Mouse (Mus musculus) cerebellum, adult 9-10 months (tissue): ENCODE results near the gene Plxdc1.
A peak's percentile ranks its signal among the peaks of the same experiment; 100 is the strongest.

ENCODE experiments used
- DNase-seq: peaks from one replicate; pipeline ENCODE4 v3.0.0; 2022

Plxdc1 gene

DNA sequence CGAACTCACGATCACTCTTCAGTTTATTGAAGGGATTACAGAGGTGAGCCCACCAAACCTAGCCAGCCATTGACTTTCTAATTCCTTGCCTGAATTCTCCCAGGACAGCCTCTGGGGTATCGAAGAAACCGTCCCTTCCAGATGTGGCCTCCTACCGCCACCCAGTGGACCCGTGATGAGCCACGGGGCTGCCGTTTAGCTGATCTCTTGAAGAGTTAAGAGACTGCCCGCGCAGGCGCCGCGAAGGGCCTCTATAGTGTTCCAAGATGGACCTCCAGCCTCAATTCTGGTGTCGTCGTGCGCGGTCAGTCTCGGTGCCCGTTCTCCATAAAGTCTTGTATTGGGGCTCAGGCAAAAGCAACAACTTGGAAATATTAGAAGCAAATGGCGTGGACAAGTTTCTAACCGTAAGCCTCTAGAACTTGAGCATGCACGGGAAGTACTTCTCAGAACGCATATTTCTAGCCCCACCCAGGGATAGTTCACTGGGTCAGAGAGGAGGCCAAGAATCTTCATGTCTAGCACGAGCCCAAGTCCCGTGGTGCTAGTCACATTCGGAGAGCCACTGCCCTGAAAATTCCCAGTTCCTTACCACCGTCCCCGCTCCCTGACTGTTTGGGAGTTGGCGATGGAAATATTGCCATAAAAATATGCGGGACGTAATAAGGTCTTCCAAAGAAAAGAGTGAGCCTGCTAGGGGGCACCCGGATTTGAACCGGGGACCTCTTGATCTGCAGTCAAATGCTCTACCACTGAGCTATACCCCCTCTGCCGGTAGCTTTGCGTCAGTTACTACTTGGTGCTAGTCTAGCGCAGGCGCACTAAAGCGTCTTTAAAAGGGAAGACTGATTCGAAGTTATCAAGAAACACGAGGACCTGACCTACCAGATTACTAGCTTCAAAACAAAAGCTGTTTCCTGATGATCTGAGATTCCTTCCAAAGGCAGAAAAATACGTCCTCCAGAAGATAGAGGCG is 1.6 kb upstream of the Plxdc1 start:
- DNase-seq = peak; percentile 97

DNA sequence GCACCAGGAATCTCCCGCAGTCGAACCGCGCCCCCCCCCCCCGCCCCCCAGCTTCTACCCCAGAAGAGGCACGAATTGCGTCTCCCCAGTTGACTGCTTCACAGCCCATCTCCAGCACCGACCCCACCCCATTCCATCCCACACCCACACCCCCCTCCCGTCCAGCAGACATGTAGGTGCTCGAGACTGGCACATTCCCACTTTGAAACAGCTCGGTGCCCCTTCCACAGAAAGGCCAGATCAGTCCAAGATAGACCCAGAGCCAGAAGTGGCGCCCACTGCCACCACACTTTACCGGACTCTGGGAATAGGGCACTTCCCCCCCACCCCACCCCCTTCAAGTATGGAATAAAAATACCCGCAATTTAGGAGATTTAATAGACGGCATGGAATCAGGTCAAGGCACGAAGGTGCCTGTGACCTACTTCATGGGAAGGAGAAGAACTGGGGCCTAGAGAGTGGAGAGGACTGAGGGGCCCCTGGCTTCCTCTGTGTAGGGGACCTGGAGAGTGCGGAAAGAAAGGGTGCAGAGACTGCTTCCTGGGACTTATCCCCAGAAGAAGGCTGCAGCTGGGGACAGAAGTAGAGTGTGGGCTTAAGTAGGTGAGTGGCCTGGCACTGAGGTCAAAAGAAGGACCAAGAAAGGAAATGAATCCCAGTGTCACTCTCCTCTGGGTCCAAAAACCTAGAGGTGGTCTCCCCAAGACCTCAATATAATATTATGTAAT is 658 bp upstream of the Plxdc1 start:
- DNase-seq = no peak

DNA sequence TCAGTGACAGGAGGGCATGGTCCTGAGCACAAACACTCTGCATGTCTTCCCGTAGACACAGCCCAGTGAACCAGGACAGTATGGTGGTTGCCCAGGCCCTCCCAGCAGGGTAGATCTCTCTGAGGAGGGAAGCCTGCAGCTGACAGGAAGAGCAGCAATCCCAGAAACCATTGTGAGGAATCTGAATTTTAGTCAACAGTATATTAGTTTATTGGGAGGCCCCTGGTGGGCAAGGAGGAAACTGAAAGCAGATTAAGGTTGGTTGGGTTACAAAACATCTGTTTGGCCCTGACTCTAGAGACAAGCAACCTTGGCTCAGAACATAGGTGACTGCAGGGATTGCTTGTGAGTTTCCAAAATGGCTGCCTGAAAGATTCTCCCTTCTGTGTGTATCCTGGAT is 2.3 kb downstream of the Plxdc1 start:
- no peak for DNase-seq

DNA sequence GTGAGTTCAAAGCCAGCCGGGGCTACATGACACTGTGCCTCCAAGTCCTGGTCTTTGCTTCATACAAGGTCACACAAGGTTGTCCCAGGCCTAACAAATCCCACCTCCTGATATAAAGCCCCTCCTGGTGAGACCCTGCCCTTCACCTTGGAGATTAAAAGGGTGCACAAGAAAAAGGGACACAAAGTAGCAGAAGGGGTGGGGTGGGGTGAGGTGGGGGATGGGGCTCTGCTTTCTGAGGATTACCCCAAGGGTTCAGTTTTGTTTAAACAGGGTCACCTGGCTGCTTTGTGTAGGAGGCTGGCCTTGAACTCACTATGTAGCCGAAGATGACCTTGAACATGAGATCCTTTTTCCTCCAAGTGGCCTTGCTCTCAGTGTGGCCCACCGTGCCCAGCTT is 2.7 kb downstream of the Plxdc1 start:
- DNase-seq = no peak

DNA sequence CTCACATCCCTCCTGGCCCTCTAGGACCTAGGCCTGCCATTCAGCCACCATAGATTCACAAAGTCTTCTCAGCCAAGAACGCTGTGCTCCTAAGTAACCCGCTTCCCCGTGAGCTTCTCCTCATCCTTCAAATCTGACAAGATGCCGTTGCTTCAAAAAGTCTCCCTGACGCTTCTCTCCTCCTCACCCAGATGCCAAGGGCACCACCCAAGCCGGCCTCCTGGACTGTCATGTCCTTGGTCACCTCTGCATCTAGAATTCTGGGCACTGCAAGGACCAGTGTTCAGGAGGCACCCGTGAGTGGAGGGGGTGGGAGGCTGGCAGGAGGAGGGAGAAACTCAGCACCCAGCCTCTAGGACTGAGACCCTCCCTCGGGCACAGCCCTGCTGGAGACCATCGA is 3.5 kb downstream of the Plxdc1 start:
- no peak for DNase-seq

DNA sequence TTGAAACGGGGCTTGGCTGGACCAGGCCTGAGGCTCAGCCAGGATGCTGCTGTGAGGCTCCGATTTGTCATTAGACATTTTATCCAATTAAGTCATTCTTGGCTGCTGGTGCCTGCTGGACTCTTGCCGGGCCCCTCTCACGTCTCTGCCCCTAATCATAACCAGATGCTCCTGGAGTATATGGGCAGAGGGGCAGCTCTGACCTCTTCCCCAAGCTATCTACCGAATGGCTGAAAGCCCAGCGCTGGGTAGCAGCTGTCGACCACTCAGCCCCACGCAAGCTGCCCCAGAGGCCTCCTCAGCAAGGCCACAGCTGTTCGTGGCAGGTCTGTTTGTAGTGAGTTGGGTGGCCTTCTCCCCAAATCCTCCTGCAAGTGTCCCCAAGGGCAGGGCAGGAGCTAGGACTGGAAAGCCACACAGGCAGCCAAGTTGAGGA is 5.7 kb downstream of the Plxdc1 start:
- DNase-seq = no peak

DNA sequence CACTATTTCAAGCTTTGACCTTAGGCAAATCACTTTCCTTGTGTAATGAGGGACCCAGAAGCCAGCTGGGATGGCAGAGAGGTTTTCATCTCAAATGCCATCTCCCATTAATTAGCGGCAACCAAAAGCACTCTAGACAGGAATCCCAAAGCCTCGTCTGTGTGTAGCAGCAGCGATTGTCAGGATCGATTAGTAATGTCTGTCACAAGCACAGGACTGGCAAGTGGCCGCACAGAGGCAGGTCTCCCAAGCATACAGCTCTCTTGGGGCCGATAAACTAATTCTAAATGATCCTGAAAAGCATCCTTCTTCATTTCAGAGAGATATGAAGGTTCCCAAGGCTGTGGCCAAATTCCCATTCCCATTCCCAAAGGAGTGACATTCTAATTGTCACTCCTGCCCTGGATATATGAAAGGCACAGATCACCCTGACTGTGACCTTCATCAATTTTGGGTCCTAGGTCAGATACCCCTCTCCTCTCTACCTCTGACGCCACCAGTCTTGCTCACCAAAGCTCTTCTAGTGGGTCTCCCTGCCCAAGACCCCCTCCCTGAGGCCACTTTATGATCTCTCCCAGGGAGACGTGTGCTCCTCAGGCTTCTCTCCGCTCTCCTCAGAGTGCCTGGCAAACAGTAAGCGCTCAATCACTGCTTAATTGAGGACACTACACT is 6.3 kb downstream of the Plxdc1 start:
- no peak for DNase-seq

DNA sequence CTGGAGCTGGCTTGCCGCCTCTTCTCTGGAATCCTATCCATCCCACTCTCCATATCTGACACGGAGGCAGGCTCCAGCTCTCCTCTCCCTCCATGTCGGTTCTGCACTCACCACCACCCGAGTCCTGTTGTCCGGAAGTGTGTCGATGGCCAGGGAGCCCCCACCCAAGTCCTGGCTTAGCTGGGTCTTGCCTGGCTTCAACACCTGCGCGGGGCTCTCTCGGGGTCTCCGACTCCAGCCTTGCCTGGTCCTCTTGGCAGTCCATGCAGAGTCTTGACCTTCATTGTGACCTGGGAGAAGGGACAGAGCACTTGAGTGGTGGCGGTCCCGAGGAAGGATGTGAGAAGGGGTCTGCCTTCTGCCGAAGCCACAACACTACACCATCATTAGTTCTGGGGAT is 7.9 kb downstream of the Plxdc1 start:
- no peak for DNase-seq

DNA sequence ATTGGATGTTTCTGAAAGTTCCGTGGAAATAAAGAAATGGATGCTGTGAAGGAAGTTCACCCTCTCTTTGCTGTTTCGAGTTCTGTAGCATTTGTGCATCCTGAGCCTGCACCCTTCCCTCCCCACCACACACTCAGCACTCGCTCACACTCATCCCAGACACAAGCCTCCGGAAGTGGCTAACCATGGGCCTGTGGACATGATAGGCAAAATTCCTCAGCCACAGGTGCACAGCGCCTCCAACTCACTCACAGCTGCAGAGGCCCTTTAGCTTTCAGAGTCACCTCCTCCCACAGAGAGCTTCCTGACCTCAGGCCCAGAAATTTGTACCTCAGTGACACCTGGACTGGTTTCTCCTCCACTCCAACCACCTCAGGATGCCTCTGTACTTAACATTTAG is 8.4 kb downstream of the Plxdc1 start:
- no peak for DNase-seq

DNA sequence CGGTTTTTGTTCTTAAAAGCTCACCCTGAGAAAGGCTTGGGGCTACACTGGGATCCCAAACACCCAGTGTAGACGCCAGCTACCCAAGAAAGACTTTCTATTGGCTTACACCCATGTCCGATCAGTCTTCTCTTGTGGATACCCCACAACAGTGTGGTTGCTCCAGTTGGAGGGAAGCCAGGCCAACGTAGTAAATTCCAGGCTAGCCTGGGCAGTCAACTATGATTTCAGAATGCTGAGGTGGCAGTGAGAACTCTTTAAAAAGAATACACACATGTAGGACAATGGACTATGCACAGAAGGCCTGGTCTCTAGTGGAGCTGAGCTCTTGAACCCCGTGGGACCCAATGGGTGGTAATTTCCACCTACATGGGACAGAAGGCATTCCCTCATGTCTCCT is 11.5 kb downstream of the Plxdc1 start:
- no peak for DNase-seq

DNA sequence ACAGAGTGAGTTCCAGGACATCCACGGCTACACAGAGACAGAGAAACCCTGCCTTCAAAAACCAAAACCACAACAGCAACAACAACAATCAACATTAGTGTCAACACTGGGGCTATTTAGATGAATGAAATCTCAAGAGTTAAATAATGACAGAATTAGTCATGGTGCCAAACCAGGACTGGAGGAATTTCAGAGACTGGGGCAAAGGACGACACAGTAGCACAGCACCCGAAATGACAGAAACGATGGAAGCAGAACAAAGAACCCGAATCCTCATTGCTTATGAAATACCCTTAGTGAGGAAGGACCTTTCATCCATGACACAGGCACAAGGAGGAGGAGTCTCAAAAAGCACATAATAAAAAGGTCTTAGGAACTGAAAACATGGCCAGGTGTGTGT is 12.1 kb downstream of the Plxdc1 start:
- DNase-seq = no peak

DNA sequence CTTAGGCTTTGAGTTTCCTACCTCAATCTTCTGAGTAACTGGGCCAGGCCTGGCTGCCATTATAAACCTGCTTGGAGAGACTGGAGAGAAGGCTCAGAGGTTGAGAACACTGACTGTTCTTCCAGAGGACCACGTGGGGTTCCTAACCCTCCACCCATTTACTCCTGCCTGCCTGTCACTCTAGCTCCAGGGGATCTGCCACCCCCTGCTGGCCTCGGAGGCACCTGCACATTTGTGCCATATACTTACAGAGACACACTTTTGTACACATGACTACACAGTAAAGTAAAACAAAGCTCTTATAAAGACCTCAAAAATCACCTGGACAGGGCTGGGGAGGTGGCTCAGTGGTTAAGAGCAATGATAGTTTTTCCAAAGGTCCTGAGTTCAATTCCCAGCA is 13.8 kb downstream of the Plxdc1 start:
- no peak for DNase-seq

DNA sequence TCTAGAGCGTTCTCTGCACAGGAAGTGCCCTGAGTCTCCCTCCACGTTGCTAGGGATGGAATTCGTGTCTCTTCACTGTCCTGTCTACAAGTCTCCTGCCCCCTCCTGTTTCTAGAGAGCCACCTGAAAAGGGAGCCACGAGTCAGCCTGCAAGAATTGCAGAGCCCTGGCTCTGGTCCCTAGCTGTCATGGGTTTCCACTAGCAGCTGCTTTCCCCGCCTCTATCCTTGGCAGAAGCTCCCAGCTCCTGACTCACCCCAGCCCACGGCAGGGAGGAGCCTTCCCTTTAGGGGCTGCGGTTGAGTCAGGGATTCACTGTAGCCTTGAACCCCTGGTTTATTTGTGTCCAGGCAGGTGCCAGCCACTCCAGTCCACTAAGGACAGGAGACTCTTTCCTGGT is 15.0 kb downstream of the Plxdc1 start:
- no peak for DNase-seq

DNA sequence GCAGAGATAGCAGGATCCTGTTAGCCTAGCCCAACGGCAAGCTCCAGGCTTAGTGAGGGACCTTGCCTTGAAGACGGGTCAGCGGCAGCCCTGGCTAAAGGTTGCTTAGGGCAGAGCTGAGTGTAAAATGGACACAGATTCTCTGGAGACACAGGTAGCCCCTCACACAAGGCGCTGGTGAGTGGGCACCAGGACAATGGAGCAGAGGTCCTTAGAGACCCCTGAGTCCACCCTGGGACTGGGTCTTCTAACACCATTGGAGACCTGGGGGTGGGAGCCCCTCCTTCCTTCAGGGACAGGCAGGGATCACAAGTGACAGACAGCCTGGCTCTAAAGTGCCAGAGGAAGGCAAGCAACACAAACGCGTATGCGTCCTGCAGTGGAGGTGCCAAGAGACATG is 15.5 kb downstream of the Plxdc1 start:
- no peak for DNase-seq

DNA sequence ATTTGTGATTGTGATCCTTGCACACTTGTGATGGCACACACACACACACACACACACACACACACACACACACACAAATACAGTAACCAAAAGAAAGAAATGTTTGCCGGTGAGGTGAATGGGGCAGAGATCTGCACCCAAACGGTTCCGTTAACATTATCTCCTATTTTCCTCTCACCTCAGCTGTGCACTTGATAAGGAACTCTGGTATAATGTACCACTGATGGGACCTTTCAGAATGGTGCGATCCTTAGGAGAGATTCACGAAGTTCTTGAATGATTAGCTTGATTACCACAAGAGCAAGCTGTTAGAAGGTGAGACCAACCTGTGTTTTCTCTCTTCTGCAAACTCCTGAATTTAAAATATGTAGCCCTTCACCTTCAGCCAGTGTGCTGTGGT is 17.9 kb downstream of the Plxdc1 start:
- DNase-seq = no peak

DNA sequence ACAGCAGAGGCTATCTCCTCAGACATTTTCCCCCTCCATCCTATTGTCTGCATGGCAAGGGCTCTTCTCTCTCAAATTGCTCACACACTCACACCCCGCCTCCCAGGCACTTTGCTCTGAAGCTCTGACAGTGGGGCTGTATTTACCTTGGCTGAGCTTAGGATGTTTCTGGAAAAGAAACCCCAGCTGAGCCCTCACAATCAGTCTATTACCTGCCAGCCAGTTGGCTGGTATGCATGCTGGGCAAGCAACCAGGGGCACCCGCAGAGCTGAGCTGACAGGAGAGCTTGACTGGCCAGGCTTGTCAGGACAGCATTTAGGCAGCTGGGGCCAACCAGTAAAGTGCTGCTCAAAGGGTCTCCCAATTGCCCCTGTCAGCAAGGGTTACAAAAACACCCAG is 19.1 kb downstream of the Plxdc1 start:
- no peak for DNase-seq

DNA sequence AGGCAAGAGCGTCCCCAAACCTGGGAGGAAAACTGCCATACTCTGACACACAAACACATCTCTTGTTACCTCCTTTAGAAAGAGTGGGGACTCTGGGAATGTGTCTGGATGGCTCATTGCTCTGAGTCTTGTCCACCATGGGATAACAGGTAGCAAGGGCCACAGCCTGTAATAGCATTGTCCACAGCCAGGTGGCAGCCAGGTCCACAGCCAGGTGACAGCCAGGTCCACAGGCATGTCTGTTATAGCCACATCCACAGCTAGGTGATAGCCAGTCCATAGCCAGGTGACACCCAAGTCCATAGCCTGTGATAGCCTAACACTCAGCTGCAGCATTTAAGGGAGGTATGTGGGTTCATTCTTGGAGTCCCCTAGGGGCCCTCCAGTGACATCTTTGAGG is 25.3 kb downstream of the Plxdc1 start:
- peak; percentile 48 for DNase-seq

DNA sequence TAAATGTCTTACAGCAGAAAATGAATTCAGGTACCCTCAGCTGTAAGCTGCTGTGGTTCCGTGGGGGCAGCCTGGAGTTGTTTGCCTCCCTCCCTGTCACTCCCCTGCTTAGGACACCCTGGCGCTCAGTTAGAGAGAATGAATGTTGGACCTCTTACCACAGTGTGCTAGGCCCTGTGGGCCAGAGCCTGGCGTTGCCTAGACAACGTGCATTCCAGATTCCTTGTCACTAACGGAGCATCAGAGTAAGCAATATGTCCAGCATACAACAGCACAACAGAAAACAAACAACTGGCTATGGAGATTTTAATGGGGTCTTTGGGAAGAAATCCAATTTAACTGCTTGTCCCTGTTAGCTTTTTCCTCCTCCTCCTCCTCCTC is 27.0 kb downstream of the Plxdc1 start:
- DNase-seq = no peak

DNA sequence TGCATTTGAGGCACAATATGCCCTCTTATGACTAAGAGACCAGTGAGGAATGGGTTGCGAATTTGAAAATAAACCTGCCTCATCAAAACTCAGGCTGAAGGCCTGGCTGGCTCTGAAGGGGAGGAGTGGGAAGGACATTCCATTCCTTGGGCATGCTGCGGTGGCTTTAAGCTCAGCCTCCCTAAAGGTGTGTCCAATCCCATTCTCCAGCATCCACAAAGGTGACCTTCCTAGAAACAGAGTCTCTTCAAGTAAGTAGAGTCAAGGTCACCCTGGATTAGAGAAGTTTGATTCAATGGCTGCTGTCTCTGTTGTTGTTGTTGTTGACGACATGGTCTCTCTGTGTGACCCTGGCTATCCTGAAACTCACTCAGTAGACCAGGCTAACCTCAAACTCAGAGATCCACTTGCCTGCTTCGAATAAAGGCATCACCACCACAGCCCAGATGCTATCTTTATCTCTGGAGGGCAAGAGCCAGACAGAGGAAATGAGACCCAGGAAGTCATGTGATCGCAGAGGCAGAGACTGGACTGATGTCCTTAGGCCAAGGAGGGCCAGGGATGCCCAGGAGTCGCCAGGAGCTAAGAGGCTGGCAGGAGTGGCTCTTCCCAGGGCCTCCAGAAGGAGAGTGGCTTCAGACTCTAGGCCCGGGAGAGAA is 27.5 kb downstream of the Plxdc1 start:
- no peak for DNase-seq

DNA sequence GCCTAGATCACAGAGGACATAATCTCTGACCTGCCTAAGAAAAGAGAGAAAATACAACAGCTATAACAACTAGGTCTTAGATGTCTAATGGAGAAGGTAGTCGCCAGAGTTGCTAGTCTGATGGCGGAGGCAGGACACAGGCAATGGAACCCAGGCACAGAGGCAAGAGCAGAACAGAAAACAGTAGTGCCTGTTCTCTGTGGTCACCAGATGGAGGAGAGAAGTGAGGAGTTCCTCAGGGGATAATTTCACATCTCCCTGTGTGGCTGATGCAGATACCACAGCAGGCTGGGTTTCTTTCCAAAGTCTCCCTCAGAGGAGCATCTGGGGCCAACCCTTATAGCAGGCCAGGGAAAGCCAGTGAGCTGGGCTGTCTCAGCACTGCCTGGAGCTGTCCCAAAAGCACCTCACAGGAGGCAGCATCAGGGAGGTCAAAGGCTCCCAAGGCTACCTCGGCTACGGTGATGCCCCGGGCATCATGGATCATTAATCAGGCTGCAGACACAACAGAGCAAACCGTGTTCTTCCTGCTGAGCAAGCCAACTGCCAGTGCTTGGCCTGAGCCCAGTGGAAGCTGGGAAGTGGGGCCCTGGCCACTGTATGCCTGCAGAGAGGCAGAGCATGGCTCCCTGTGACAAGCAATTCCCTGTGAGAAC is 29.2 kb downstream of the Plxdc1 start:
- peak; percentile 87 for DNase-seq

DNA sequence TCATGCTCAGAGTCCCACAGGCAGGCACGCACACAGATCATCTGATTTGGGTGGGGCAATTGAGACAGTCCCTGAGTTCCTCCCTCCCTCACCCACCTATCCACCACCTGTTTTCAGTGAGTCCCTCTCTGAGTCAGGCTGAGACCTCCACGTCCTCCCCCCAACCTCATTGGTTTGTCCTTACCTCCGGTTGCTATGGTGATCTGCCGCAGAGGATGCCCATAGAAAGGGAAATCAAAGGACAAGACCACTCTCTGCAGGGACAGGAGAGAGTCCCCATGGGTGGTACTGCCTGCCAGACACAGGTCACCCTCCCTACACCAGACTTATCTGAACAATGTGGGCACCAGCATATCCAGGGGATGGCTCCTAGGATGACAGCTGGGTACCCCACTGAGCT is 30.3 kb downstream of the Plxdc1 start:
- no peak for DNase-seq

DNA sequence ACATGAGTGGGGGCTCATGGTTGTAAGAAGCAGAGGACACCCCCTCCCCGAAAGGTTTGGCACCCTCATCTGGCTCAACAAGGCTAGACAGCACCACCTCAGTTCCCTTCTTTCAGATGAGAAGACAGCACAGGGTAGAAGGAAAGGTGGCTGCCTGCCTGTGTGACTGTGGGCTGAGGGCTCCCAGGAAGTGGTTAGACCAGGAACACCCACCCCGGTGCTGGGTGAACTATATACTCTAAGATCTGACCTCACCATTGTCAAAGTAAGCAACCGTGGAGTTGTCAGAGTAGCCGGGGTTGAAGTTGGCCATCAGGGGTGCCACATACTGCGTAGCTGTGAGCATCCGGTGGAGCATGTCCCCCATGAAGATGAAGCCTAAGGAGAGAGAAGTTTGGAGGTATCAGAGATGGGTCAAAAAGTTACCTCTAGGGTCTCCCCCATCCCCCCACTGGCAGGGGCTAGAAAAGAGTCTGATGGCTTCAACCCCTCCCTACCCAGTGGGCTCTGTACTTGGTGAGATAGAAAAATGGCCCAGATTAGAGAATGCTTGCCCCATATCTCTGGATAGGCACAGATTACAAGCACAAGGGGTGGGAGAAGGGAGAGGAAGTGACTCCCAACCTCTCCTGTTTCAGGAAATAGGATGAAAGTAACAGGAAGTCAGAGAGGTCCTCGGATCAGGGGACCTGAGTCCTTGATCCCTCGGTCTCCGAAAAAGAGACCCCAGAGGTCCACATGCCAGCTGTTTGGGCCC is 30.9 kb downstream of the Plxdc1 start:
- no peak for DNase-seq
